ENCODE assay signal across 8 mouse cellular contexts in genomic region chr4:114947395-114947794, GRCm38 (mm10). TPM values are rescaled to one million over a fixed set of nuclear protein-coding genes. Genes with fewer than 3 reads are reported as not detected.
DNase-seq lines count a peak whose midpoint lies in the region; ATAC-seq and TF ChIP-seq lines count a peak whose summit lies in the region.

No protein-coding gene starts in this region.

- no peak overlapping the region for H3K27ac ChIP-seq in bone marrow, adult 2 months (ENCODE audit: control insufficient read depth, insufficient read depth, low read depth, low read length, poor library complexity)
- no peak overlapping the region for H3K27ac ChIP-seq in embryonic facial prominence, embryonic 14.5 days (replicated peaks; ENCODE audit: low read depth, low read length)
- H3K27ac ChIP-seq in heart, embryonic 16.5 days (ENCODE audit: low read length): no peak overlapping the region
- no peak overlapping the region for H3K27ac ChIP-seq in liver, embryonic 14.5 days
- H3K27ac ChIP-seq in neural tube, embryonic 12.5 days: no peak overlapping the region
- H3K27ac ChIP-seq in stomach, postnatal 0 days (replicated peaks): no peak overlapping the region

- H3K79me3 ChIP-seq in C2C12 (ENCODE audit: low read depth): no peaks in the 10 kb centered on the region

- 24% methylated on average over 6 of the region's 6 CpGs for WGBS in bone marrow, adult 2 months
- 24% methylated on average over 6 of the region's 6 CpGs for WGBS in embryonic facial prominence, embryonic 14.5 days
- WGBS in heart, embryonic 16.5 days: 27% methylated on average over 6 of the region's 6 CpGs
- WGBS in liver, embryonic 14.5 days (ENCODE audit: insufficient replicate concordance): 27% methylated on average over 6 of the region's 6 CpGs
- 32% methylated on average over 6 of the region's 6 CpGs for WGBS in neural tube, embryonic 12.5 days
- 18% methylated on average over 6 of the region's 6 CpGs for WGBS in stomach, postnatal 0 days

- H3K9ac ChIP-seq in embryonic facial prominence, embryonic 14.5 days (ENCODE audit: low read depth, low read length): no peak overlapping the region
- no peak overlapping the region for H3K9ac ChIP-seq in heart, embryonic 16.5 days (ENCODE audit: low read length)
- no peak overlapping the region for H3K9ac ChIP-seq in liver, embryonic 14.5 days (replicated peaks)
- H3K9ac ChIP-seq in neural tube, embryonic 12.5 days: no peak overlapping the region
- H3K9ac ChIP-seq in stomach, postnatal 0 days (ENCODE audit: low read length): no peak overlapping the region

- H3K4me3 ChIP-seq in C2C12 (ENCODE audit: insufficient read depth, poor library complexity, severe bottlenecking): no peak overlapping the region
- H3K4me3 ChIP-seq in bone marrow, adult 2 months (replicated peaks; ENCODE audit: control insufficient read depth, low read depth, low read length): no peak overlapping the region
- no peak overlapping the region for H3K4me3 ChIP-seq in embryonic facial prominence, embryonic 14.5 days (ENCODE audit: low read depth, low read length)
- no peak overlapping the region for H3K4me3 ChIP-seq in heart, embryonic 16.5 days (ENCODE audit: low read length)
- no peak overlapping the region for H3K4me3 ChIP-seq in liver, embryonic 14.5 days (ENCODE audit: insufficient read depth in 1 of 2, low read depth in 2 of 2, low read length in 2 of 2)
- H3K4me3 ChIP-seq in neural tube, embryonic 12.5 days: no peak overlapping the region
- no peak overlapping the region for H3K4me3 ChIP-seq in stomach, postnatal 0 days (ENCODE audit: low read depth, low read length)

- H3ac ChIP-seq in C2C12 (ENCODE audit: control insufficient read depth, insufficient read length, low read depth): no peak overlapping the region

- H3K4me1 ChIP-seq in bone marrow, adult 2 months (ENCODE audit: control insufficient read depth, insufficient read depth, low read length): no peaks in the 10 kb centered on the region
- H3K4me1 ChIP-seq in embryonic facial prominence, embryonic 14.5 days (ENCODE audit: control insufficient read depth, insufficient read depth, low read length): 0 out of 2 replicates have a peak, but pooled peaks cover 6% of the 10 kb centered on the region
- H3K4me1 ChIP-seq in heart, embryonic 16.5 days (ENCODE audit: control insufficient read depth, insufficient read depth, low read length): no peaks in the 10 kb centered on the region
- no peaks in the 10 kb centered on the region for H3K4me1 ChIP-seq in liver, embryonic 14.5 days (replicated peaks; ENCODE audit: control insufficient read depth in 2 of 2, insufficient read depth in 2 of 2, low read length in 1 of 2)
- peaks cover 6% of the 10 kb centered on the region; the same call in 1 of the 2 replicates for H3K4me1 ChIP-seq in neural tube, embryonic 12.5 days
- H3K4me1 ChIP-seq in stomach, postnatal 0 days (replicated peaks; ENCODE audit: control insufficient read depth, insufficient read depth): no peaks in the 10 kb centered on the region

- no peaks in the 10 kb centered on the region for H3K79me2 ChIP-seq in C2C12 (ENCODE audit: control insufficient read depth, insufficient read depth)

- no peak for TF ChIP-seq POLR2A in bone marrow, adult 2 months (IDR thresholded peaks at IDR 0.05; ENCODE audit: borderline replicate concordance, control insufficient read depth, low read depth, low read length)

- TF ChIP-seq EP300 in liver, embryonic 14.5 days (IDR thresholded peaks at IDR 0.05; ENCODE audit: low read depth): no peak
- no peak for TF ChIP-seq EP300 in stomach, postnatal 0 days (optimal IDR thresholded peaks at IDR 0.05)

- H3K4me2 ChIP-seq in embryonic facial prominence, embryonic 14.5 days (ENCODE audit: low read depth, low read length): no peak overlapping the region
- no peak overlapping the region for H3K4me2 ChIP-seq in heart, embryonic 16.5 days (ENCODE audit: low read depth, low read length)
- H3K4me2 ChIP-seq in liver, embryonic 14.5 days (ENCODE audit: low read depth): no peak overlapping the region
- H3K4me2 ChIP-seq in neural tube, embryonic 12.5 days (replicated peaks): no peak overlapping the region
- H3K4me2 ChIP-seq in stomach, postnatal 0 days (replicated peaks; ENCODE audit: low read depth): no peak overlapping the region

- ATAC-seq in embryonic facial prominence, embryonic 14.5 days (ENCODE audit: low read depth): peak; percentile 83
- ATAC-seq in heart, embryonic 16.5 days (replicated peaks; ENCODE audit: extremely low read depth, insufficient read depth, low FRiP score): peak; percentile 60
- peak; percentile 39; the same call in 1 of the 2 replicates for ATAC-seq in liver, embryonic 14.5 days (ENCODE audit: insufficient read depth)
- ATAC-seq in neural tube, embryonic 12.5 days (ENCODE audit: low FRiP score, low read depth): peak; percentile 49
- ATAC-seq in stomach, postnatal 0 days (ENCODE audit: low FRiP score, low TSS enrichment): peak; percentile 77

- peaks cover 5% of the 10 kb centered on the region for H3K27me3 ChIP-seq in C2C12 (ENCODE audit: control insufficient read depth, insufficient read depth, insufficient read length)
- peaks cover 16% of the 10 kb centered on the region for H3K27me3 ChIP-seq in embryonic facial prominence, embryonic 14.5 days (replicated peaks; ENCODE audit: control insufficient read depth, insufficient read depth, low read length)
- peaks cover 23% of the 10 kb centered on the region for H3K27me3 ChIP-seq in heart, embryonic 16.5 days (ENCODE audit: control insufficient read depth, insufficient read depth, low read length)
- H3K27me3 ChIP-seq in liver, embryonic 14.5 days (ENCODE audit: control insufficient read depth, insufficient read depth, low read length): no peaks in the 10 kb centered on the region
- H3K27me3 ChIP-seq in neural tube, embryonic 12.5 days (replicated peaks): peaks cover 23% of the 10 kb centered on the region
- no peaks in the 10 kb centered on the region for H3K27me3 ChIP-seq in stomach, postnatal 0 days (ENCODE audit: control insufficient read depth, insufficient read depth, low read length)

- peak; percentile 74 for DNase-seq in embryonic facial prominence, embryonic 14.5 days (ENCODE audit: low spot score)
- DNase-seq in kidney, postnatal 25 days: peak; percentile 71 to 89
- peak in 2 of 3 experiments; percentile 17 to 23 for DNase-seq in liver, embryonic 14.5 days (ENCODE audit: low read depth in 3 of 3, low spot score in 3 of 3)
- peak; percentile 79 for DNase-seq in stomach, postnatal 0 days (ENCODE audit: low spot score)

- H3K36me3 ChIP-seq in C2C12 (ENCODE audit: control insufficient read depth, insufficient read depth): no peaks in the 10 kb centered on the region
- H3K36me3 ChIP-seq in embryonic facial prominence, embryonic 14.5 days (ENCODE audit: control insufficient read depth, insufficient read depth, low read length): no peaks in the 10 kb centered on the region
- no peaks in the 10 kb centered on the region for H3K36me3 ChIP-seq in heart, embryonic 16.5 days (ENCODE audit: control insufficient read depth, insufficient read depth)
- H3K36me3 ChIP-seq in liver, embryonic 14.5 days (replicated peaks; ENCODE audit: control insufficient read depth, insufficient read depth, low read depth): no peaks in the 10 kb centered on the region
- no peaks in the 10 kb centered on the region for H3K36me3 ChIP-seq in neural tube, embryonic 12.5 days
- H3K36me3 ChIP-seq in stomach, postnatal 0 days (ENCODE audit: control insufficient read depth, insufficient read depth, low read length): no peaks in the 10 kb centered on the region

- no peaks in the 10 kb centered on the region for H3K9me3 ChIP-seq in embryonic facial prominence, embryonic 14.5 days (ENCODE audit: control insufficient read depth, low read length)
- no peaks in the 10 kb centered on the region for H3K9me3 ChIP-seq in heart, embryonic 16.5 days (replicated peaks; ENCODE audit: control insufficient read depth, low read length)
- no peaks in the 10 kb centered on the region for H3K9me3 ChIP-seq in liver, embryonic 14.5 days (ENCODE audit: control insufficient read depth, low read length)
- no peaks in the 10 kb centered on the region for H3K9me3 ChIP-seq in neural tube, embryonic 12.5 days
- no peaks in the 10 kb centered on the region for H3K9me3 ChIP-seq in stomach, postnatal 0 days (ENCODE audit: control insufficient read depth, low read length)

- peak; percentile 86 for TF ChIP-seq CTCF in C2C12 (IDR thresholded peaks at IDR 0.05; ENCODE audit: control insufficient read depth, insufficient read depth, insufficient read length)
- peak; percentile 74 for TF ChIP-seq CTCF in bone marrow, adult 2 months (IDR thresholded peaks at IDR 0.05; ENCODE audit: control insufficient read depth, insufficient read depth, low read length)
- peak; percentile 84 for TF ChIP-seq CTCF in liver, embryonic 14.5 days (IDR thresholded peaks at IDR 0.05; ENCODE audit: low read depth)
- TF ChIP-seq CTCF in stomach, postnatal 0 days (IDR thresholded peaks at IDR 0.05; ENCODE audit: low read depth): peak; percentile 96

RNA-seq across cellular contexts. Expression of gene Foxe3, which starts 21.6 kb away (rescaled TPM):
- not detected for polyA plus RNA-seq in C2C12 (2012; fragmentation: generic; extraction: Trizol)
- not detected in 2 replicates for polyA plus RNA-seq in bone marrow, adult 2 months (2011; ENCODE audit: insufficient read depth, insufficient read length, low replicate concordance, missing spikeins)
- not detected in 2 replicates for polyA plus RNA-seq in embryonic facial prominence, embryonic 14.5 days (2014; fragmentation: Nextera tagmentation; extraction: Ambion mirVana)
- polyA plus RNA-seq in heart, embryonic 16.5 days (2015; fragmentation: Nextera tagmentation; extraction: Ambion mirVana): not detected in 2 replicates
- not detected in 2 replicates for polyA plus RNA-seq in liver, embryonic 14.5 days (2012; rRNA removed)
- not detected in 2 replicates for polyA plus RNA-seq in liver, embryonic 14.5 days (2014; fragmentation: Nextera tagmentation; extraction: Ambion mirVana)
- not detected in 2 replicates for polyA plus RNA-seq in neural tube, embryonic 12.5 days (2016; fragmentation: Nextera tagmentation; extraction: Ambion mirVana)
- polyA plus RNA-seq in stomach, postnatal 0 days (2015; fragmentation: Nextera tagmentation; extraction: Ambion mirVana): not detected in 2 replicates

RNA-seq across cellular contexts. Expression of gene Foxd2, which starts 38.7 kb away (rescaled TPM):
- polyA plus RNA-seq in C2C12 (2012; fragmentation: generic; extraction: Trizol): 0.57 TPM
- polyA plus RNA-seq in bone marrow, adult 2 months (2011; ENCODE audit: insufficient read depth, insufficient read length, low replicate concordance, missing spikeins): 0.57 TPM in 1 of 2 replicates, not detected in the other
- 0.81 and 1.3 TPM in 2 replicates for polyA plus RNA-seq in embryonic facial prominence, embryonic 14.5 days (2014; fragmentation: Nextera tagmentation; extraction: Ambion mirVana)
- polyA plus RNA-seq in heart, embryonic 16.5 days (2015; fragmentation: Nextera tagmentation; extraction: Ambion mirVana): 0.07 TPM in 1 of 2 replicates, not detected in the other
- polyA plus RNA-seq in liver, embryonic 14.5 days (2012; rRNA removed): 0.02 TPM in 2 replicates
- polyA plus RNA-seq in liver, embryonic 14.5 days (2014; fragmentation: Nextera tagmentation; extraction: Ambion mirVana): not detected in 2 replicates
- 2.2 and 2.5 TPM in 2 replicates for polyA plus RNA-seq in neural tube, embryonic 12.5 days (2016; fragmentation: Nextera tagmentation; extraction: Ambion mirVana)
- polyA plus RNA-seq in stomach, postnatal 0 days (2015; fragmentation: Nextera tagmentation; extraction: Ambion mirVana): 0.06 TPM in 1 of 2 replicates, not detected in the other

RNA-seq across cellular contexts. Expression of gene Cmpk1, which starts 39.6 kb away (rescaled TPM):
- 28.6 TPM for polyA plus RNA-seq in C2C12 (2012; fragmentation: generic; extraction: Trizol)
- polyA plus RNA-seq in bone marrow, adult 2 months (2011; ENCODE audit: insufficient read depth, insufficient read length, low replicate concordance, missing spikeins): 26.5 and 34.7 TPM in 2 replicates
- polyA plus RNA-seq in embryonic facial prominence, embryonic 14.5 days (2014; fragmentation: Nextera tagmentation; extraction: Ambion mirVana): 110 and 112 TPM in 2 replicates
- polyA plus RNA-seq in heart, embryonic 16.5 days (2015; fragmentation: Nextera tagmentation; extraction: Ambion mirVana): 57.2 and 61.6 TPM in 2 replicates
- 11.8 and 17.9 TPM in 2 replicates for polyA plus RNA-seq in liver, embryonic 14.5 days (2012; rRNA removed)
- 61.0 and 67.4 TPM in 2 replicates for polyA plus RNA-seq in liver, embryonic 14.5 days (2014; fragmentation: Nextera tagmentation; extraction: Ambion mirVana)
- polyA plus RNA-seq in neural tube, embryonic 12.5 days (2016; fragmentation: Nextera tagmentation; extraction: Ambion mirVana): 156 and 168 TPM in 2 replicates
- polyA plus RNA-seq in stomach, postnatal 0 days (2015; fragmentation: Nextera tagmentation; extraction: Ambion mirVana): 175 and 176 TPM in 2 replicates

RNA-seq across cellular contexts. Expression of gene Stil, which starts 52.6 kb away (rescaled TPM):
- 3.5 TPM for polyA plus RNA-seq in C2C12 (2012; fragmentation: generic; extraction: Trizol)
- polyA plus RNA-seq in bone marrow, adult 2 months (2011; ENCODE audit: insufficient read depth, insufficient read length, low replicate concordance, missing spikeins): 7.8 and 8.1 TPM in 2 replicates
- polyA plus RNA-seq in embryonic facial prominence, embryonic 14.5 days (2014; fragmentation: Nextera tagmentation; extraction: Ambion mirVana): 11.8 and 14.1 TPM in 2 replicates
- 7.7 and 8.3 TPM in 2 replicates for polyA plus RNA-seq in heart, embryonic 16.5 days (2015; fragmentation: Nextera tagmentation; extraction: Ambion mirVana)
- 6.1 and 8.7 TPM in 2 replicates for polyA plus RNA-seq in liver, embryonic 14.5 days (2012; rRNA removed)
- 12.1 and 12.9 TPM in 2 replicates for polyA plus RNA-seq in liver, embryonic 14.5 days (2014; fragmentation: Nextera tagmentation; extraction: Ambion mirVana)
- polyA plus RNA-seq in neural tube, embryonic 12.5 days (2016; fragmentation: Nextera tagmentation; extraction: Ambion mirVana): 8.9 and 10.2 TPM in 2 replicates
- 1.7 and 1.8 TPM in 2 replicates for polyA plus RNA-seq in stomach, postnatal 0 days (2015; fragmentation: Nextera tagmentation; extraction: Ambion mirVana)

Comparison
In these comparisons a context has a peak if more than half of its experiments do, and no peak if none do; other contexts are left out.
1. DNase-seq: peak in every context shown above with its lines; median percentile 80 in kidney, postnatal 25 days; 79 in stomach, postnatal 0 days; 74 in embryonic facial prominence, embryonic 14.5 days; 20 in liver, embryonic 14.5 days.